Mouse (Mus musculus): ENCODE data around the gene Zc3h10.
"Not testable (repeated sequence)": the region's sequence is repeated elsewhere in the genome, so short reads cannot be mapped to it uniquely, and the experiment has no call there.

Gene Zc3h10

GRCm38 (mm10) chr10:128555567-128555966 lies 8.0 kb upstream of the Zc3h10 start:
- not testable (repeated sequence) for ATAC-seq (ENCODE audit: low TSS enrichment)

- not testable (repeated sequence) for ATAC-seq (ENCODE audit: low TSS enrichment)
These were observed 2.7 kb upstream of the Zc3h10 start for GRCm38 (mm10) chr10:128550144-128550823.

GRCm38 (mm10) chr10:128549682-128550057 lies 2.1 kb upstream of the Zc3h10 start:
- ATAC-seq (ENCODE audit: low TSS enrichment) = not testable (repeated sequence)

GRCm38 (mm10) chr10:128548947-128549681 lies 1.5 kb upstream of the Zc3h10 start, which contains the start of gene Rpl41:
Gene Rpl41 (minus strand): TSS chr10:128549305.
- ATAC-seq (ENCODE audit: low TSS enrichment) = peak; percentile 80

GRCm38 (mm10) chr10:128548051-128548791 lies 647 bp upstream of the Zc3h10 start:
- ATAC-seq (ENCODE audit: low TSS enrichment) = not testable (repeated sequence)

GRCm38 (mm10) chr10:128546787-128547186 lies 787 bp downstream of the Zc3h10 start:
- ATAC-seq (ENCODE audit: low TSS enrichment) = no peak

GRCm38 (mm10) chr10:128546361-128546760 lies 1.2 kb downstream of the Zc3h10 start:
- no peak for ATAC-seq (ENCODE audit: low TSS enrichment)

- no peak for ATAC-seq (ENCODE audit: low TSS enrichment)
These were observed 2.0 kb downstream of the Zc3h10 start for GRCm38 (mm10) chr10:128545570-128545898.

GRCm38 (mm10) chr10:128544674-128545569 lies 2.7 kb downstream of the Zc3h10 start:
- ATAC-seq (ENCODE audit: low TSS enrichment) = no peak

GRCm38 (mm10) chr10:128544151-128544657 lies 3.4 kb downstream of the Zc3h10 start:
- ATAC-seq (ENCODE audit: low TSS enrichment) = no peak

- no peak for ATAC-seq (ENCODE audit: low TSS enrichment)
These were observed 4.5 kb downstream of the Zc3h10 start for GRCm38 (mm10) chr10:128543100-128543499.

GRCm38 (mm10) chr10:128538340-128538870 lies 9.2 kb downstream of the Zc3h10 start:
- no peak for ATAC-seq (ENCODE audit: low TSS enrichment)

GRCm38 (mm10) chr10:128536266-128536940 lies 11.2 kb downstream of the Zc3h10 start:
- ATAC-seq (ENCODE audit: low TSS enrichment) = peak; percentile 97

GRCm38 (mm10) chr10:128535624-128536265 lies 11.8 kb downstream of the Zc3h10 start:
- peak; percentile 62 for ATAC-seq (ENCODE audit: low TSS enrichment)

GRCm38 (mm10) chr10:128535206-128535605 lies 12.4 kb downstream of the Zc3h10 start:
- no peak for ATAC-seq (ENCODE audit: low TSS enrichment)

GRCm38 (mm10) chr10:128526366-128527356 lies 20.9 kb downstream of the Zc3h10 start:
- ATAC-seq (ENCODE audit: low TSS enrichment) = no peak

GRCm38 (mm10) chr10:128525671-128526308 lies 21.8 kb downstream of the Zc3h10 start, which contains the start of gene Esyt1:
Gene Esyt1 (minus strand): TSS chr10:128525871.
- ATAC-seq (ENCODE audit: low TSS enrichment) = peak; percentile 95
